Mouse (Mus musculus): ENCODE results near the gene Zyg11a. TPM values are rescaled to one million over a fixed set of nuclear protein-coding genes. Genes with fewer than 3 reads are reported as not detected.
A peak's percentile ranks its signal among the peaks of the same experiment; 100 is the strongest.

The Zyg11a gene
- polyA plus RNA-seq, 1 experiment from 2014 or later, result not detected

GRCm38 (mm10) chr4:108219019-108219418 is 1.2 kb upstream of the Zyg11a start:
- Histone ChIP-seq H3K36me3 (ENCODE audit: control insufficient read depth, insufficient read depth, low read length) (no peaks in the 10 kb centered on the region), H3K9me3 (replicated peaks; ENCODE audit: control insufficient read depth, low read length) (no peaks in the 10 kb centered on the region), H3K27me3 (ENCODE audit: control insufficient read depth, insufficient read depth, low read length) (peaks cover 29% of the 10 kb centered on the region), H3K27ac (ENCODE audit: low read depth, low read length) (no peak overlapping the region), H3K4me2 (peak overlapping the region; percentile 45), H3K9ac (ENCODE audit: low read depth, low read length) (no peak overlapping the region), H3K4me1 (ENCODE audit: control insufficient read depth, insufficient read depth, low read length) (peaks cover 4% of the 10 kb centered on the region; the same call in 1 of the 2 replicates), H3K4me3 (ENCODE audit: low read depth, low read length) (no peak overlapping the region)
- no peak for ATAC-seq (replicated peaks; ENCODE audit: insufficient number of reproducible peaks, low FRiP score, low TSS enrichment)
- WGBS (ENCODE audit: insufficient replicate concordance), result 3% methylated on average over 9 of the region's 9 CpGs

DNA sequence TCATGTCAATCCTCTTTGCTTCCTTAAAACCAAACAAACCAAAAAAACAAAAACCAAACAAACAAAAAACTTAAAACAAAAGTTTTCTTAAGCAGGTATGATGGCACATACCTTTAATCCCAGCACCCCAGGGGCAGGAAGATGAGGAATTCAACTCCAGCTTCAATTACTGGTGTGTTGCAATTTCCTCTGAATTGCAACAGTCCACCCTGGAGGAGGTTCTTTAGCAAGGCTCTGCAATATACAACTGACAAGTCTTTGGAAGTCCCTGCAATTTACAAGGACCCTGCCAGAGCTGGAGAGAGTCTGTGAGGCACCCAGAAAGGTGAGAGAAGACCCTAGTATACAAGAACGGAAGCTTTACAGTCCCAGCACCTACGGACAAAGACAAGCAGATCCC is 4.8 kb downstream of the Zyg11a start:
- Histone ChIP-seq H3K4me3 (ENCODE audit: low read depth, low read length) (no peak overlapping the region), H3K27ac (ENCODE audit: low read depth, low read length) (no peak overlapping the region), H3K4me2 (no peak overlapping the region), H3K9ac (ENCODE audit: low read depth, low read length) (no peak overlapping the region), H3K27me3 (ENCODE audit: control insufficient read depth, insufficient read depth, low read length) (peaks cover 18% of the 10 kb centered on the region), H3K4me1 (ENCODE audit: control insufficient read depth, insufficient read depth, low read length) (no peaks in the 10 kb centered on the region), H3K9me3 (replicated peaks; ENCODE audit: control insufficient read depth, low read length) (no peaks in the 10 kb centered on the region), H3K36me3 (ENCODE audit: control insufficient read depth, insufficient read depth, low read length) (no peaks in the 10 kb centered on the region)
- 80% methylated on average over 2 of the region's 2 CpGs for WGBS (ENCODE audit: insufficient replicate concordance)
- ATAC-seq (replicated peaks; ENCODE audit: insufficient number of reproducible peaks, low FRiP score, low TSS enrichment), result no peak

DNA sequence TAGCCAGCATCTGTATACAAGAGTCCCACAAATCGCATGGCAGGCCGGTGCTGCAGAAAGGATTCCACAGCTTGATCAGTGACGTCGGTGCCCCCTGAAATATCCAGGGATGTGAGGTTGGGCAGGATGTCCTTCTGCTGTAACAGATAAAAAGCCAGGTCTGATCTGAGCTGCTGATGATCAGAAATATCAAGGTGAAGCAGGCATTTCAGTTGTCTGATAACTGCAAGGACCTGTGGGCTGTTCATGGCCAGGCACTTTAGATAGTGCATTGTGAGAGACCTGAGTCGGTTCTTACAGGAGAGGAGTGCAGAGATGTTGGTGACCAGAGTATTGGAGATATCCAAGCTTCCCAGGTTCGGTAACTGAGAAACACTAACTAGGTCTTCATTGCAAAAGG is 13.2 kb downstream of the Zyg11a start:
- Histone ChIP-seq H3K27me3 (ENCODE audit: control insufficient read depth, insufficient read depth, low read length) (no peaks in the 10 kb centered on the region; the same call in 1 of the 2 replicates), H3K4me1 (ENCODE audit: control insufficient read depth, insufficient read depth, low read length) (no peaks in the 10 kb centered on the region), H3K9ac (ENCODE audit: low read depth, low read length) (no peak overlapping the region), H3K27ac (ENCODE audit: low read depth, low read length) (no peak overlapping the region), H3K9me3 (replicated peaks; ENCODE audit: control insufficient read depth, low read length) (no peaks in the 10 kb centered on the region), H3K36me3 (ENCODE audit: control insufficient read depth, insufficient read depth, low read length) (no peaks in the 10 kb centered on the region), H3K4me3 (ENCODE audit: low read depth, low read length) (no peak overlapping the region), H3K4me2 (no peak overlapping the region)
- ATAC-seq (replicated peaks; ENCODE audit: insufficient number of reproducible peaks, low FRiP score, low TSS enrichment), result no peak
- WGBS (ENCODE audit: insufficient replicate concordance), result 79% methylated on average over 6 of the region's 6 CpGs

DNA sequence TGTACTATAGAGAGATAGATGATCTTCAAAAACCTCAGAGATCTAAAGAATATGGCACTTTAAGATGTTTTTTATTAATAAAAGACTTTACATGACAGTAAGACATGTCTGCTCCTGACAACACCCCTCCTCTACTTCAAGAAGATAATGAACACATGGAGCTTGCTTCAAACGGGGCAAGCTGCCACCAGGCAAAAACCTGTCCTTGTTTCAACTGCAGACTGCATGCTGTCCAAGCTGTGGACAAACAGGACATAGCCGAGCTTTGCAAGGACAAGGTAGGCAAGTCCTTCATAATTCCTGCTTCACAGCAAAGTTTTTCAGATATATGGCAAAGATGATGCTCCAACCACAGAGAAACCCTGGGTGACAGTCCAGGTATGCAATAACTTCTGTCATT is 18.6 kb downstream of the Zyg11a start:
- no peak overlapping the region for H3K27ac ChIP-seq (ENCODE audit: low read depth, low read length)
- no peak overlapping the region for H3K9ac ChIP-seq (ENCODE audit: low read depth, low read length)
- no peaks in the 10 kb centered on the region for H3K9me3 ChIP-seq (replicated peaks; ENCODE audit: control insufficient read depth, low read length)
- no peak overlapping the region for H3K4me3 ChIP-seq (ENCODE audit: low read depth, low read length)
- ATAC-seq (replicated peaks; ENCODE audit: insufficient number of reproducible peaks, low FRiP score, low TSS enrichment), result no peak
- no peaks in the 10 kb centered on the region for H3K4me1 ChIP-seq (ENCODE audit: control insufficient read depth, insufficient read depth, low read length)
- H3K27me3 ChIP-seq (ENCODE audit: control insufficient read depth, insufficient read depth, low read length), result no peaks in the 10 kb centered on the region
- no peaks in the 10 kb centered on the region for H3K36me3 ChIP-seq (ENCODE audit: control insufficient read depth, insufficient read depth, low read length)
- WGBS (ENCODE audit: insufficient replicate concordance), result 62% methylated on average over 2 of the region's 2 CpGs
- H3K4me2 ChIP-seq, result no peak overlapping the region

DNA sequence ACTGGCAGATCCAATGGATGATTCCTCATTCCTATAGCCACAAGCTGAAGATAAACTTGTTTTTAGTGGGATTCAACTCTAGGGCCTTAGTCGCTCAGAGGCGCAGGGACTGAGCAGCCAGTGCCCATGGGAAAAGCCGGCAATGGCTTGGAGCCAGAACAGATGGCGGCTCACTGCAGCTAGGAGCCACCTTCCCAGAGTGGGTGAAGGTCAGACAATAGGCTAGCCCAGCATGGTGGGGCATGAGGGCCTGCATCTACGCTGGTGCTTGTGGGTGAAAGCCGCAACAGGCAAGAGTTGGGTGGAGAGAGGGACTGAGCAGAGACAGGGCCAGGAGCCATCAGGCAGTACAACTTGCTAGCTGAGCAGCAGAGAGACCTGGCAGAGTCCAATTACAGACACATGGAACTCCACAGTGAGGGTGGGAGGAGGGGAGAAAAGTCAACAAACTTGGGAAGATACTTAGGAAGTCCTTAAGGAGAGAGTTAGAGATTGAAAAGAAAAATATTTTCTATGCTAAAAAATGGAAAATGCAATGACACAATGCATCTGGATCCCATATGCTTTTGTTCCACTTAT is 21.5 kb downstream of the Zyg11a start:
- no peak for ATAC-seq (replicated peaks; ENCODE audit: insufficient number of reproducible peaks, low FRiP score, low TSS enrichment)
- Histone ChIP-seq H3K9ac (ENCODE audit: low read depth, low read length) (no peak overlapping the region), H3K36me3 (ENCODE audit: control insufficient read depth, insufficient read depth, low read length) (no peaks in the 10 kb centered on the region), H3K4me1 (ENCODE audit: control insufficient read depth, insufficient read depth, low read length) (no peaks in the 10 kb centered on the region), H3K4me3 (ENCODE audit: low read depth, low read length) (no peak overlapping the region), H3K4me2 (no peak overlapping the region), H3K9me3 (replicated peaks; ENCODE audit: control insufficient read depth, low read length) (no peaks in the 10 kb centered on the region), H3K27ac (ENCODE audit: low read depth, low read length) (no peak overlapping the region), H3K27me3 (ENCODE audit: control insufficient read depth, insufficient read depth, low read length) (no peaks in the 10 kb centered on the region)
- WGBS (ENCODE audit: insufficient replicate concordance), result 71% methylated on average over 6 of the region's 6 CpGs

DNA sequence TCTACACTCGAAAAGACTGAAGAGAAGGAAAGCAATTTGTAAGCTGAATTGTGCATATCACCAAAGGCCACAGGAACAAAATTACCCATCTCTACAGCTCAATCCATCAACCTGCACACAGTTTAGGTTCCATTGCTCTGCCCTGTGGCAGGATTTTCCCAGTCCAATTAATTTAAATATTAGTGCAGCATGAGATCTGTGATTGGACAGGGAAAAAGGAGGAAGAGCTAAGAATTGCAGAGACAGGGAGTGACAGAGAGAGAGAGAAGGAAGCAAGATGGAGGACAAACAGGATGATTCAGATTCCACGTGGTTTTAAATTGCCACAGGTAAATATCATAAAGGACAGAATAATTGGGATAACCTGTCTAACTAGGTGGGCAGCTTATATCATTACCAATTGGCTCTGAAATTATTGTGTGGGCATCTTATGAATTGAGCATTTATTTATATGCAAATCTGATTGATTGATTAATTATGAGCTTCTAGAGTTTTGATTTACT is 25.0 kb downstream of the Zyg11a start:
- no peaks in the 10 kb centered on the region for H3K27me3 ChIP-seq (ENCODE audit: control insufficient read depth, insufficient read depth, low read length)
- no peak overlapping the region for H3K4me3 ChIP-seq (ENCODE audit: low read depth, low read length)
- no peak overlapping the region for H3K4me2 ChIP-seq
- no peak overlapping the region for H3K9ac ChIP-seq (ENCODE audit: low read depth, low read length)
- no peak for ATAC-seq (replicated peaks; ENCODE audit: insufficient number of reproducible peaks, low FRiP score, low TSS enrichment)
- H3K9me3 ChIP-seq (replicated peaks; ENCODE audit: control insufficient read depth, low read length), result no peaks in the 10 kb centered on the region
- WGBS (ENCODE audit: insufficient replicate concordance), result 73% methylated on average over 2 of the region's 2 CpGs
- no peaks in the 10 kb centered on the region for H3K36me3 ChIP-seq (ENCODE audit: control insufficient read depth, insufficient read depth, low read length)
- no peaks in the 10 kb centered on the region for H3K4me1 ChIP-seq (ENCODE audit: control insufficient read depth, insufficient read depth, low read length)
- no peak overlapping the region for H3K27ac ChIP-seq (ENCODE audit: low read depth, low read length)

DNA sequence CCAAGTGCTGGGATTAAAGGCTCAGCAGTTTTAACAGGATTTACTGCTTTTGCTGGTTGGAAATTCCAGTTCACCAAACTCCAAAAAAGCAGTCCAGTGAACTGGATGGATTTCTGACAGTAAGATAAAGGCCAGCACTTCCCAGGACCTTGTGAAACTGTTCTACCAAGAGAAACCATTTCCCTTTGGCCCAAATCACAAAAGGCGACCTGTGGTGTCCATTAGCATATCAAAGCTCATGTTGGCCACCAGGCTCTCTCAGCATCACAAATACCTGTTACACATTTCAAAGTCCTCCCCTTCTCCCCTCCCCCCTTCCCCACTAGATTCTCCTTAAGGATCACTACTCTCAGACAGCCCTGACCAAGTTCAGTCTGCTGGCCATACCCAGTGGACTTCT is 35.6 kb downstream of the Zyg11a start:
- Histone ChIP-seq H3K36me3 (ENCODE audit: control insufficient read depth, insufficient read depth, low read length) (no peaks in the 10 kb centered on the region), H3K9ac (ENCODE audit: low read depth, low read length) (no peak overlapping the region), H3K9me3 (replicated peaks; ENCODE audit: control insufficient read depth, low read length) (no peaks in the 10 kb centered on the region), H3K4me3 (ENCODE audit: low read depth, low read length) (no peak overlapping the region), H3K27me3 (ENCODE audit: control insufficient read depth, insufficient read depth, low read length) (no peaks in the 10 kb centered on the region), H3K4me1 (ENCODE audit: control insufficient read depth, insufficient read depth, low read length) (no peaks in the 10 kb centered on the region), H3K27ac (ENCODE audit: low read depth, low read length) (no peak overlapping the region), H3K4me2 (no peak overlapping the region)
- 46% methylated on average over 1 of the region's 1 CpGs for WGBS (ENCODE audit: insufficient replicate concordance)
- no peak for ATAC-seq (replicated peaks; ENCODE audit: insufficient number of reproducible peaks, low FRiP score, low TSS enrichment)

DNA sequence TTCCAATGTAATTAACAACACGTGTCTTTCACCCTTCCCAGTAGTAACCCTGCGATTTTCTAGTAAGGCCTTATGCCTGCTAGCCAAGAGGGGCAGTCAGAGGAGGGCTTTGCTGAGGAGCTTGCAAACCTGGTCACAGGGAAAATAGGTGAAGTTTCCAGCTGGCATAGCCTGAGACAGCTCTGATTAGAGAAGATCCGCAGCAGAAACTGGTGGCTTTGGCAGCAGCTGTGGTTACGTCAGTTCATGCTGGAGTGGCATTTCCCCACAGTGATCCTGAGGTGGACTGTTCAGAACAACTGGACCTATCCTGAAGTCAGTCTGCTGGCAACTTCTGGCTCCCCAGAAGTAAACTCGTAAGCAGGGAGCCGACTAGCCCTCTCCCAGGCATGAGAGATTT is 49.8 kb downstream of the Zyg11a start:
- no peaks in the 10 kb centered on the region for H3K27me3 ChIP-seq (ENCODE audit: control insufficient read depth, insufficient read depth, low read length)
- no peaks in the 10 kb centered on the region for H3K9me3 ChIP-seq (replicated peaks; ENCODE audit: control insufficient read depth, low read length)
- no peak overlapping the region for H3K27ac ChIP-seq (ENCODE audit: low read depth, low read length)
- 79% methylated on average over 6 of the region's 6 CpGs for WGBS (ENCODE audit: insufficient replicate concordance)
- no peak overlapping the region for H3K9ac ChIP-seq (ENCODE audit: low read depth, low read length)
- no peaks in the 10 kb centered on the region for H3K4me1 ChIP-seq (ENCODE audit: control insufficient read depth, insufficient read depth, low read length)
- ATAC-seq (replicated peaks; ENCODE audit: insufficient number of reproducible peaks, low FRiP score, low TSS enrichment), result no peak
- H3K36me3 ChIP-seq (ENCODE audit: control insufficient read depth, insufficient read depth, low read length), result no peaks in the 10 kb centered on the region
- no peak overlapping the region for H3K4me3 ChIP-seq (ENCODE audit: low read depth, low read length)
- H3K4me2 ChIP-seq, result no peak overlapping the region

DNA sequence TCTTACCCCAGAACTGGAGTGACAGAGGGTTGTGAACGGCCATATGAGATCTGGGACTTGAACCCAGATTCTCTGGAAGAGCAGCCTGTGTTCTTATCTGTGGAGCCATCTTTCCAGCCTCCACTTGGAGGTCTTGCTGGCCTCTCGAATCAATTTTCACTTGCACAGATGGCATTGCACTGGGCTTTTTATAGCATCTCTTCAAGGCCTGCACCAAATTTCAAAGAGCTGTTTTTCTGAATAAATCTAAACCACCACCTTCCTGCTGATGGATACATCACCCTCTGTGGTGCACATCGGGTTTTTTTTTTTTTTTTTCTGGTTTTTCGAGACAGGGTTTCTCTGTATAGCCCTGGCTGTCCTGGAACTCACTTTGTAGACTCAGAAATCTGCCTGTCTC is 51.0 kb downstream of the Zyg11a start:
- 81% methylated on average over 4 of the region's 4 CpGs for WGBS (ENCODE audit: insufficient replicate concordance)
- no peak overlapping the region for H3K9ac ChIP-seq (ENCODE audit: low read depth, low read length)
- no peaks in the 10 kb centered on the region for H3K9me3 ChIP-seq (replicated peaks; ENCODE audit: control insufficient read depth, low read length)
- ATAC-seq (replicated peaks; ENCODE audit: insufficient number of reproducible peaks, low FRiP score, low TSS enrichment), result no peak
- no peak overlapping the region for H3K27ac ChIP-seq (ENCODE audit: low read depth, low read length)
- H3K4me3 ChIP-seq (ENCODE audit: low read depth, low read length), result no peak overlapping the region
- no peaks in the 10 kb centered on the region for H3K27me3 ChIP-seq (ENCODE audit: control insufficient read depth, insufficient read depth, low read length)
- H3K4me1 ChIP-seq (ENCODE audit: control insufficient read depth, insufficient read depth, low read length), result no peaks in the 10 kb centered on the region
- H3K4me2 ChIP-seq, result no peak overlapping the region
- H3K36me3 ChIP-seq (ENCODE audit: control insufficient read depth, insufficient read depth, low read length), result no peaks in the 10 kb centered on the region
